Mouse (Mus musculus) v-Abl transformed pro-B cells (cell line): ENCODE measurements around the gene Ttll2.
"Not testable (repeated sequence)": the region's sequence is repeated elsewhere in the genome, so short reads cannot be mapped to it uniquely, and the experiment has no call there.

ENCODE experiments used
- in situ Hi-C, 2 experiments: fragments of 400-800 bp; cut with MboI; formaldehyde crosslinking; loops; one replicate each; pipeline ENCODE4 v1.15.1; 2025; ENCODE audit not compliant: unreplicated experiment in 2 of 2

The Ttll2 gene

DNA sequence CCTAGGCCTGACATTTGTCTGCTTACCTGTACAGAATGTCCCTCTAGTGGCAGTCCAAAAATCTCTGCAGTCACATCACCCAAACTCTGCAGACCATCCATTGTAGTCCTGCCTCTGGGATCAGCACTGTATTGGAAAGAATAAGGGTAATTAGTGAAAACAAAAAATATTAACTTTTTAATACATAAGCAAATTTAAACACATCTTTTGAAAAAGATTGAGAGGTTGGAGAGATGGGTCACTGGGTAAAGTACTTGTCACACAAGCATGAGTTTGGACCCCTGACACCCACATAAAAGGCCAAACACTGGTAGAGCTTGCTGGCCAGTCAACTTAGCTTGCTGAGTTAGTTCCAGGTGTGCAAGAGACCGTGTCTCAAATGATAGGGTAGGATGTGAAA is at the start of gene Ttll2:
Ttll2 (minus strand) TSS at position 101 of the 400 bp plus-strand sequence.
- in situ Hi-C loops, result not testable (repeated sequence)

DNA sequence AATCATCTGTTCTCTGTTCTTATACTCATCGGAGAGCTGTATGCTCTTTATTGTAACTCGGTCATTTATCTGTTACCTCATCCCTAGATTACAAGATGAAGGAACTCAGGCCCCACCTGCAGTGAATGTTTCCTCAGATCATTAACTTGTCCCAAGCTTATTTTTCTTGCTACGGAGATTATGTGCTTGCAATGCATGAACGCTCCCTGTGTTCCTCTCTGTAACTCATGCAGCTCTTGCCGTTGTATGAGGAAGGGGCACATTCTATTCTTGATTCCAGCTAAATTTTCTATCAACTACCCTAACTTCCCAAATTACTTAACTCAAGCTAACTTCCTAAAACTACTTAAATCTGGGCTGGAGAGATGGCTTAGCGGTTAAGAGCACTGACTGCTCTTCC is 47.3 kb upstream of the Ttll2 start:
- in situ Hi-C loops, result not testable (repeated sequence)

DNA sequence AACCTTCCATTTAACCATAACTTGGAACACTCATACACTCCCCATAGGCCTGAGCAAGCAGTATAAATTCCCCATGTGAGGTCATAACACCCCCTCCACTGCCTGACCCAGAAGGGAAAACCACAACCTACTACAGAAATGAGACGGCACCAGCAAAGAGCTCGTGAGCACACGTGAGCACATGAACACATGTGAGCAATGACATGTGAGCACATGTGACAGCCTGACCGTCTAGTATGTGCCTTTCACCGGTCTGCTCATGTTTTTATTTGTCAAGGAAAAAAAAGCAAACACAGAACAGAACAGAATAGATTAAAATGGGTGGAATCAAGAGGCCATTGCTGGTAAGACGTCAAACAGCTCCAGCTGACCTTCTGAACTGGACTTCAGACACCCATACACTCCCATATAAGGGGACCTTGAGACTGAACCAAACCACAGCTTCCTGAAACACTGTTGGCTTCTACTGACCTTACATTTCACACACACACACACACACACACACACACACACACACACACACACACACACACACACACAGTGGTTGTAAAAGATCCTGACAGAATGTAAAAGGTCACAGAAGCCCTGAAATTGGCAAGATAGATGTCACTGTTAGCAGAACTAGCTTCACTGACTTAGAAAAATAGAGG is 45.8 kb upstream of the Ttll2 start:
- in situ Hi-C loops, result not testable (repeated sequence)

DNA sequence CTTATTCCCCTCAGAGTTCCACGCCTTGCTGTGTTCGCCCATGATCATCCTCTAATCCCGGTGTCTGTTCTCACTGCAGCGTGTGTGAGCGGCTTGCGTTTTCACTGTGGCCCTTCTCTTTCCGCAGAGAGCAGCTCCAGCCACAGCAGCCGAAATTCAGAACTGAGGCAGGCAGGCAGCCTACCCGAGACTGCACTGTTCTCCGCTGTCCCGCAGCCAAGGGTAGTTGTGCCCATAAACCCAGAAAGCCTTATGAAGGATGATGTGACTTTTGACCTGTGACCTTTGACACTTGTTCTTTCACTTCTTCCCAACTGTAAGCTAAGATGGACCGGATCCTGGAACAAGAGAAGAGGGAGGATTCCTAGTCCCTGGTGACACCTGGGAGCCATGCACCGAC is 44.6 kb upstream of the Ttll2 start:
- in situ Hi-C loops, result not testable (repeated sequence)

GRCm38 (mm10) chr17:7396288-7396687 is 43.8 kb upstream of the Ttll2 start:
- in situ Hi-C loops, result not testable (repeated sequence)

DNA sequence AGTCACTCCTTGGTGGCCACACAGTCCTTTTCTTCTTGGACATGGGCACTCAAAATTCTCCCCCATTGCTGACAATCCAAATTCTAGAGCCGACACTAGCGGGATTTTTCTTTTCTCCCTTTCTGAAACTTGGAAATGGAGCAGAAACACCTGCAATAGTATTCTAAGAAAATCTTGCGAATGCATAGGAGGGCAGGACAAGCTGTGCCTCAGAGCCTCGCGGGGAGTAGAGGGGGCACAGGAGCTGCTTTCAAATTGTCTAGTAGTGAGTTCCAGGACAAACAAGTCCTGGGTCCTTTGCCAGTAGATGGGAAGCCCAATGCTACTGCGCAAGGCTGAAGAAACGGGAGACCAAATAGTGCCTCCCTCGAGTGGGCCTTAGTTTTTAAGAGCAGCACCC is 43.2 kb upstream of the Ttll2 start:
- in situ Hi-C loops, result not testable (repeated sequence)

GRCm38 (mm10) chr17:7395116-7395515 is 42.6 kb upstream of the Ttll2 start:
- in situ Hi-C loops, result not testable (repeated sequence)

- in situ Hi-C loops, result not testable (repeated sequence)
Measured at GRCm38 (mm10) chr17:7389898-7390297, 37.4 kb upstream of the Ttll2 start.

DNA sequence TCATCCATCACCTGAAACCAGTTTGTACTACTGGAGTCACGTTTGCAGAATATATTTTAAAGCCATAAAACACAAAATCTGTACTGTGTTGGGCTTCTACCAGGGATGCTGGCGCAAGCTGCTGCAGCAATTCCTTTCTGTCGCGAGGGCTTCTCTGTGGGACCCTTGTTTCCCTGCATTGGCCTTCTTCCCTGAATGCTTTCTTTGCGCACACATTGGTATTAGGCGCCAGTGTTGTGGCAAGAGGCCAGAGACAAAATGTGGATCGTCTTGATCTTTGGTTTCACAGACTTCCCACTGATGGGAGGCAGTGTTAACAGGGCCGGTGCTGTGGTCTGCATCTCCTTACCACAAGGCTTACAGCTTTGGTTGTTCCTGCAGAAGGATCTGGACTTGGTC is 36.5 kb upstream of the Ttll2 start:
- in situ Hi-C loops, result not testable (repeated sequence)

- in situ Hi-C loops, result not testable (repeated sequence)
Measured at GRCm38 (mm10) chr17:7388341-7388957, 36.0 kb upstream of the Ttll2 start.

GRCm38 (mm10) chr17:7386016-7386415 is 33.5 kb upstream of the Ttll2 start:
- in situ Hi-C loops, result not testable (repeated sequence)

GRCm38 (mm10) chr17:7385364-7385763 is 32.9 kb upstream of the Ttll2 start, which contains the start of gene Unc93a2:
Unc93a2 (minus strand) TSS chr17:7385464.
- in situ Hi-C loops, result not testable (repeated sequence)

GRCm38 (mm10) chr17:7383167-7384143 is 31.0 kb upstream of the Ttll2 start:
- in situ Hi-C loops, result not testable (repeated sequence)

DNA sequence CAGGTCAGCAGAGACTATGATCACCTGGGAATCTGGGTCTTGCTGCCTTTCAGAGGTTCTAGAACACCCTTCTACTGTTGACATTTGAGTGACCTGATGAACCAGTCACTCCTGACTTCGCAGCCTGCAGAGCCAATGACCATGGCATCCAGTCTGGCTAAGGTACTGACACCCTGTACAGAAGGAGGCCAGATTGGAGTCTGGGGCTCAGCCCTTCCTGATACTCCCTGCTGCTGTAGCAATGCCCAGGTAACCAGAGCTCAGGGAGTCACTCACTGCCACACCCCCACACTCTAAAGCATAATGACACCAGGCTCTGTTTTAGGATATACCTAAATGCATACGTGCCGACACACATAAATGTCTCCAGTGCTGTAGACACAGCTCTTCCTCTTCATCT is 30.2 kb upstream of the Ttll2 start:
- in situ Hi-C loops, result not testable (repeated sequence)

- in situ Hi-C loops, result not testable (repeated sequence)
Measured at GRCm38 (mm10) chr17:7377907-7378306, 25.4 kb upstream of the Ttll2 start.

- in situ Hi-C loops, result not testable (repeated sequence)
Measured at GRCm38 (mm10) chr17:7376951-7377700, 24.6 kb upstream of the Ttll2 start.

- in situ Hi-C loops, result not testable (repeated sequence)
Measured at GRCm38 (mm10) chr17:7371879-7372278, 19.4 kb upstream of the Ttll2 start, which contains the start of gene Gm49630. Gm49630 (minus strand) TSS chr17:7371979.

DNA sequence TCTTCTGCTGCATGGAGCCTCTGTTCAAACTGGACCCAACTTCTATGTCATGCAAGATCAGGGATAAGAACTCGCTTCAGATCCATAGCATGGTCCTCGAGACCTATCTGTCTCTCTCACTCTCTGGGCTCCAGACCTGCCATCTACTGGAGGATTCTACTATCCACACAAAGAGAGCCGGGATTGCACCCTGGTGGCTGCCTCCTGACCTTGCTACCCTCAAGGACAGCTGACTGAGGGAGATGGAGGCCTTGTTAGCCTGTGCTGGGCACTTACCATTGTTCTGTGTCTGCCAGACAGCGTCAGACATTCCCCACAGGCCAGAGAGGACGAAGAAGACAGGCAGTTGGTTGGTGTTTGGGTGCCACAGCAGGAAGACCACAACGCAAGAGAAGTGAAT is 16.9 kb upstream of the Ttll2 start:
- in situ Hi-C loops, result not testable (repeated sequence)

GRCm38 (mm10) chr17:7366676-7367374 is 14.3 kb upstream of the Ttll2 start:
- in situ Hi-C loops, result not testable (repeated sequence)

DNA sequence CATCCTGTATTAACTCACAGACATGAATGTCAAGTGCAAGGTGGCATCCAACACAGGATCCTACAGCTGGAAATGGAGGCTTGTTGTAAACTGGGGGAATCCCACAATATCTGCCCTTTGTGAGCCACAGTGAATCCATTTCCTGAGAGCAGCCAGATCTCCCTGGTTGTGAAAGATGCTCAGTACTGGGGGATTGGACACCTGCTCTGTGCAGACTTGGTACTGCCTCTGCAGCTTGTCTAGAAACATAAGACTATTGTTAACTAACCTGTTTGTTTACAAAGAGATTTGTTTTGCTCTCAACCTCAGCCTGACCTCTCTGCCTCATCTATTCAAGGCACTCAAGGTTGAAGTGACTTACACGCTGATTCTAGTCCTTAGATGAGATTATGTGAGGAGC is 13.8 kb upstream of the Ttll2 start:
- in situ Hi-C loops, result not testable (repeated sequence)
